Mouse (Mus musculus): ENCODE data around the gene Kifc5b.

DNA sequence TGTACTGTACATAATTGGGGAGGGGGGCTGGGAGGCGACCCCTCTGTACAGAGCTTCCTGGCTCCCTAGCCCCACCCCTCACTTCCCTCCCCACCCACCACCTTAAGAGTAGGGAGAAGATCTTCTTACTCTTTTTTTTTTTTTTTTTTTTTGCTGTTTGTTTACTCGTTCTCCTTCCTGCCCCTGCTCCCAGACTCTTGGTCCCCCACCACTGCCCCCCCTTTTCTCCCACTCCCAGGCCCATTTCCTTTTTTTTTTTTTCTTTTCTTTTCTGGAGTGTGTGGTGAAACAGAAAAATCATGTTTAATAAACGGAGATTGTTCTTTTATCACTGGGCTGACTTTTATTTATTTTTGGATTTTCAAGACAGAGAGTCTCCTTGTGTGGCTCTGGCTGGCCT is 55.2 kb downstream of the Kifc5b start:
- TF ChIP-seq CTCF (IDR thresholded peaks at IDR 0.05; ENCODE audit: low read depth, low read length) (no peak), GATA2 (IDR thresholded peaks at IDR 0.05; ENCODE audit: borderline replicate concordance, low read depth, low read length) (no peak), GATA1 (IDR thresholded peaks at IDR 0.05; ENCODE audit: borderline replicate concordance, low read length) (no peak), TAL1 (conservative IDR thresholded peaks at IDR 0.05; ENCODE audit: low read depth, low read length) (no peak), POLR2AphosphoS5 (IDR thresholded peaks at IDR 0.05; ENCODE audit: insufficient replicate concordance, low read depth, low read length) (no peak)
